Mouse (Mus musculus) Patski (cell line): Measurements from ENCODE around the gene Tnfrsf25. TPM values are rescaled to one million over a fixed set of nuclear protein-coding genes. Genes with fewer than 3 reads are reported as not detected.
A peak's percentile ranks its signal among the peaks of the same experiment; 100 is the strongest.

ENCODE experiments used
- ATAC-seq: fragments of 100-300 bp; one replicate; pipeline ENCODE4 v1.8.0; 2021
- CTCF ChIA-PET: fragments of 350-600 bp; sonication (Branson Sonifier 250); formaldehyde crosslinking; loops from one replicate; lab custom pipeline; 2022; ENCODE audit warnings: inconsistent platforms; lab: Charles Lee
- POLR2A ChIA-PET: fragments of 350-600 bp; sonication (Branson Sonifier 250); formaldehyde crosslinking; loops from one replicate; lab custom pipeline; 2022; ENCODE audit warnings: antibody characterized with exemption, inconsistent platforms; lab: Charles Lee
- DNase-seq: peaks from one replicate; pipeline ENCODE4 v3.0.0-alpha.2; 2011; ENCODE audit warnings: low read depth, low spot score
- H3K27me3 ChIP-seq: fragments of 371-371 bp; one replicate; pipeline ENCODE4 v1.5.1; 2021
- CTCF ChIP-seq: fragments of 100-300 bp; IDR thresholded peaks from one replicate; pipeline ENCODE4 v1.5.1; 2021
- in situ Hi-C: fragments of 300-500 bp; cut with MboI; formaldehyde crosslinking; loops from 3 replicates; pipeline ENCODE4 v1.11.1; 2018; ENCODE audit warnings: low pct_unique_long_range_greater_than_20kb, mixed read lengths
- polyA plus RNA-seq: library from polyadenylated mRNA; unstranded; gene quantifications from one replicate; pipeline ENCODE4 v1.2.3, GENCODE M21; 2021

Tnfrsf25 gene
- polyA plus RNA-seq, result 1.5 TPM

DNA sequence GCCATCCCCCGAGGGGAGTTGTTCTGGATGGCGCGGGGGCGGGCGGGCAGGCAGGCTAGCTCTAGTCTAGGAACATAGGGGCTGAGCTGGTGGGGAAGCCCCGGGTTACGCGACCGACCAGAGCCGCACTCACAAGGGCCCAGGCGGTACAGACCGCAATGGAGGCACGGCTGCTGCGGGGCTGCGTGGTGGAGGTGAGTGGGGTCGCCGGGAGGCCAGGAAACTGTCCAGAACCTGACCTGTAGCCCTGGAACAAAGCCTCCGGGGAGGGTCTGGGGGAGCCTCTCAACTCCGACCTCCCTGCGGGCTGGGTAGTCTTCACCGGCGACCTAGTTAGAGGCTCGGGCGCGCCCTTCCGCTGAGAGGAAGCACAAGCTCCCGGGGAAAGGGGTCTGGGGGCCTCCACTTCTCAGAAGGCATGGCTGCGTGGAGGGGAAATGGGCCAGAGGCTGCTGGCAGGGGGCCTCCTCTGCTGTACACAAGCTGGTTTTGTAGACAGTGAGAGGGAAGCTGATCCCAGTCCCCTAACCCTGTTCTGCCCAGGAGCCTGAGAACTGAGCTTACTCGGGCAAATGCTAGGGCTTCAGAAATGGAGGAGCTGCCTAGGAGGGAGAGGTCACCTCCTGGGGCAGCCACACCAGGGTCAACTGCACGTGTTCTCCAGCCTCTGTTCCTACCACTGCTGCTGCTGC is at the start of gene Tnfrsf25:
Gene Tnfrsf25 (plus strand): TSS at position 14 of the 692 bp plus-strand sequence.
- ChIA-PET CTCF (interaction anchor here (1.2 kb wide), 1 partner anchor 18 kb away, joined by 3 read pairs; no protein-coding TSS in a partner anchor), POLR2A (no interaction called here)
- no peaks in the 10 kb centered on the region for H3K27me3 ChIP-seq
- DNase-seq, result no peak
- no peak for ATAC-seq
- in situ Hi-C loops, result no loop called here
- TF ChIP-seq CTCF, result no peak

DNA sequence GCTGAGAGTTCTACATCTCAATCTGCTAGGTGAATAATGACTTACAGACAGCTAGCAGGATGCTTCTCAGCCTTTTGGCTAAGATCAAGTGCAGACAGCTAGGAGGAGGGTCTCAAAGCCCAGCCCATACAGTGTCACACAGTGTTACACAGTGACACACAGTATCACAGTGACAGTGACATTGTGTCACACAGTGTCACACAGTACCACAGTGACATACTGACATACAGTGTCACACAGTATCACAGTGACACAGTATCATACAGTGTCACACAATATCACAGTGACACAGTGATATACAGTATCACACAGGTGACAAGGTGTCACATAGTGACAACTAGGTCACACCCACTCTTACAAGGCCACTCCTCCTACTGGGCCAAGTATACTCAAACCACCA is 48.5 kb upstream of the Tnfrsf25 start:
- CTCF ChIA-PET, result no interaction called here
- ATAC-seq (no peak), DNase-seq (no peak)
- TF ChIP-seq CTCF, result no peak
- POLR2A ChIA-PET, result no interaction called here
- in situ Hi-C loops, result no loop called here
- H3K27me3 ChIP-seq, result no peaks in the 10 kb centered on the region

DNA sequence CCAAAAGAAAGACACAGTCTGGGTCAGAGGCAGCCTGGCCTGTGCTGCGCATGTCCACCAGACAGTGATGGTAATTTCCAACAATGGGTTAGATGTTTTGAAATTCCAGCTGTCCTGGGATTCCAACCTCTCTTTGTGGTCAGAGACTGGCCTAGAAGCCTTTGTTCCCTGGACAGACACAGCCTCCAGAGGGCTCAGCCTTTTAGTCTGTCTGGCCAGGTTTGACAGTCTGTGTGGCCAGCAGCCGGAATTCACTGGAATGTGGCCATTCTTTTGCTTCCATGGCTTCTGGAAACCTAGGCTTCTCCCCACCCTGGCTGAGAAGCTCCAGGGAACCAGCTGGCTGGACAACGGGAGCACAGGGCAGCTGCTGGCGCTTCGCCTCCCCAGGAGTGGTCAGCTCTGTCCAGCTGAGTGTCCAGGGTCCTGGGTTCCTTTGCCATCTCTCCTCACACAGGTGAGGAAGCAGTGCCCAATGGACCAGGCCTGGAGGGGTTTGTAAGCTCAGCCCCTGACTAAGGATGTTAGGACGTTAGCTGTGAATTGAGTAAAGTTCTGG is 47.5 kb upstream of the Tnfrsf25 start:
- no peak for TF ChIP-seq CTCF
- CTCF ChIA-PET, result interaction anchor here (1.1 kb wide), 1 partner anchor 10 kb away, joined by 3 read pairs; no protein-coding TSS in a partner anchor
- in situ Hi-C loops, result no loop called here
- POLR2A ChIA-PET, result no interaction called here
- H3K27me3 ChIP-seq, result no peaks in the 10 kb centered on the region
- ATAC-seq (no peak), DNase-seq (peak; percentile 42)

DNA sequence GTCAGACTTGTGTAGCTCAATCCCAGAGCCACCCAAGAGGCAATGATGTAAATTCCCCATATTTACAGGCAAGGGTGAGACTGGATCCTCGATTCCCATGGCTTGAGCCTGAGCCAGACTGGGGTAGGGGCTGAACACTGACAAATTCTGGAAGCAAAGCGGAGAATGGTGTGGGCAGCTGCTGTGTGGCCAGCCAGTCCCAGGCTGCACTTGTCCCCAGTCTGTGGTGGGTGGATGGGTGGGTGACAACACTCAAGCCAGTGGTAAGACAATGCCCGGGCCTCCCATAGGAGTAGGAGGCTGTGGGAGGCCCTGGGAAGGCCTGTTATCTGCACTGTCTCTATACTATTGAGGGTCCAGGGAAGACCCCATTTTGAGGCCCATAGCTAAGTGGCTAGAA is 46.5 kb upstream of the Tnfrsf25 start:
- no peaks in the 10 kb centered on the region for H3K27me3 ChIP-seq
- ATAC-seq, result no peak
- TF ChIP-seq CTCF, result no peak
- ChIA-PET POLR2A (no interaction called here), CTCF (no interaction called here)
- no peak for DNase-seq
- in situ Hi-C loops, result no loop called here

DNA sequence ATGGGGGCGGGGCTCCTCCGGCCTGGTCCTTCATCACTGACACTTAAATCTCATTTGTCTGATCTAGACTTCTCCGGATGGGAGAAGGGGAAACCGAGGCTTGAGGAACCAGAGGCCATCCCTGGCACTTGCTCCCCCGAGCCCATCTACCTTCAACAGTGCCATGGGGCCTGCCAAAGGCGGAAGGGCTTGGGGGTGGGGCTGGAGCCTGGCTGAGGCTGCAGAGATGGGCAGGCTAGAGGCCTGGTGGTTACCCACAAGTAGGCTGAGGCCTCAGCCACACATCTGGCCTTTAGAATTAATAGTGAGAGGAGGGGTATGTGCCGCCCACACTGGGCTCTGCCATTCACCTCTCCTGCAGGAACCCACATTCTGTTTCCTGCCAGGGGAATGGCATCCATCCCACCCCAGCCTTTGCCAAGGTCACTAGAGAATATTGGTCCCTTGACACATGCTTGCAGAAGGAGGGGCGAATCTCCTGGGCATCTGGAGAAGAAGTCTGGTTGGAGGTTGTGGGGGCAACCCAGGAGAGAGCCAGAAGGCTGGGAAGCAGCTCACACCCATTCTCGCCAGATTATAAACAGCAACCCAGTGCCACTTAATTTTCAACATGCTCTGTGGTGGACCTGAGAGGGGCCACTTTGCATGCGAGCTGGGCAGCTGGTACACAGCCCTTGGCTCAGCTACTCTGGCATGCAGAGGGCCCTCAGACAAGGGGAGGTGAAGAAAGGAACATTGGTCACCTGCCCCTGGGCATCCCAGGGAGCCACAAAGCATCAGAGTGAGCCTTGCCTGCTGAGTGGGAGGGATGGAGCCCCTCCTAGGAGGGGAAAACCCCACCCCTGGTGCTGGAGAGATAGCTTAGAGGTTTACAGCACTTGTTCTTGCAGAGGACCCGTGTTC is 45.0 kb upstream of the Tnfrsf25 start:
- in situ Hi-C loops, result no loop called here
- ChIA-PET POLR2A (no interaction called here), CTCF (interaction anchor here (0.6 kb wide), 1 partner anchor 32 kb away, joined by 3 read pairs; no protein-coding TSS in a partner anchor)
- no peak for TF ChIP-seq CTCF
- H3K27me3 ChIP-seq, result no peaks in the 10 kb centered on the region
- DNase-seq (no peak), ATAC-seq (no peak)

DNA sequence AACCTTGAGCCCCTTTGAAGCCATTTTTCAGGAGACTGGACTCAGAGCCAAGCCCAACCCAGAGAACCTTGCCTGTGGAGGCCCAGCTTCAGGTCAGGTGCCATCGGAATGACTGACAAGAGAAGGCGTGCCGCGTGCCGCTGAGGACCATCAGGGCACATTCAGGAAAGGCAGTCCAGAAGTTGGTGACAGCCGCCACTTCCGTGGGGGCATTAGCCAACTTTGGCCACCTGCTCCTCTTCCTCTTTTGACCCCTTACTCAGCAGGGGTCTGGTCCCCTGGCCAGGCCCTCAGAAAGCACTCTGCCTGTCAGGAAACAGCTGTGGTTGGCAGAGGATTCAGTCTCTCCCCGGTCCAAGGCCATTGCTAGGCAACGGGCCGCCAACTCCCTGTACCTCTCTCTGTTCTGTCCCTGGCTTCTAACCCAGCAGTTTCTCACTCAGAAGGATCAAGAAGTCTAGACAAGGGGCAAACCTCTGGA is 43.6 kb upstream of the Tnfrsf25 start, which contains the start of gene Plekhg5:
Gene Plekhg5 (plus strand): TSS at position 378 of the 481 bp plus-strand sequence.
- ChIA-PET CTCF (no interaction called here), POLR2A (no interaction called here)
- no peaks in the 10 kb centered on the region for H3K27me3 ChIP-seq
- no peak for DNase-seq
- no peak for ATAC-seq
- no peak for TF ChIP-seq CTCF
- in situ Hi-C loops, result no loop called here

DNA sequence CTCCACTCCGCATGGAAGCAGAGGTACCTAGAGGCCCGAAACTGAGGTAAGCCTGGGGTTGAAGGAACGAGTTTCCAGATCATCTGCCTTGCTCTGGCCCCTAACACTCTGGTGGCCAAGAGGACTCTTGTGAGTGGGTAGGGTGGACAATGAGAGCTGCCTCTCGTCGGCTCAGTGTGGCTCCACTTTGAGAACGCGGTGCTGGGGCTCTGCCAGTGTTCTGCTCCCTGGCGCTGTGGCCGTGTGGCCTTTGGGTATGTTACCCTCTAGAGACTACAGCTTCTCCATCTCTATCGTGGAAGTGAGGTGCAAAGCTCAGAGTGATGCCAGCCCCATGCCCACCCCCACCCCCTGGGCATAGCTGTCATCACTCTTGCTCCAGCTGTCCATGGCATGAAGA is 43.1 kb upstream of the Tnfrsf25 start:
- DNase-seq, result no peak
- CTCF ChIA-PET, result no interaction called here
- POLR2A ChIA-PET, result no interaction called here
- H3K27me3 ChIP-seq, result no peaks in the 10 kb centered on the region
- in situ Hi-C loops, result no loop called here
- no peak for TF ChIP-seq CTCF
- no peak for ATAC-seq

DNA sequence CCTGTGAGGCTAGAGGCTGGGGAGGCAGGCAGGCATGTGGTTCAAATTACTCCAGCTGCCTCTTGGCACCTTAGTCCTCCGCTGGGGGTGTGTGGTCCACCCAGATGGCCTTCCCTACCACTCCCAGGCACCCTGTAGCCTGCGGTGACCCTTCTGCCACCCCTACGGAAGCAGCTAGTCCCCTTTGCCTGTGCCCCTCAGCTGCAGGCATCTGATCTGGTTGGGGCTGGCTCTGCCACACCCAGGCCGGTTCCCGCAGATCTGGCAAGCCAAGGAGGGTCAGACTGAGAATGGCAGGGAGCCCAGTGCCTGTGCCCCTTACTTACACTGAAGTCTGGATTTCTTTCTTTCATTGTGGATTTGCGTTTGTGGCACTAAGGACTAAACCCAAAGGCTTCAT is 42.0 kb upstream of the Tnfrsf25 start:
- TF ChIP-seq CTCF, result no peak
- in situ Hi-C loops, result no loop called here
- no peaks in the 10 kb centered on the region for H3K27me3 ChIP-seq
- DNase-seq (no peak), ATAC-seq (no peak)
- CTCF ChIA-PET, result no interaction called here
- POLR2A ChIA-PET, result no interaction called here

DNA sequence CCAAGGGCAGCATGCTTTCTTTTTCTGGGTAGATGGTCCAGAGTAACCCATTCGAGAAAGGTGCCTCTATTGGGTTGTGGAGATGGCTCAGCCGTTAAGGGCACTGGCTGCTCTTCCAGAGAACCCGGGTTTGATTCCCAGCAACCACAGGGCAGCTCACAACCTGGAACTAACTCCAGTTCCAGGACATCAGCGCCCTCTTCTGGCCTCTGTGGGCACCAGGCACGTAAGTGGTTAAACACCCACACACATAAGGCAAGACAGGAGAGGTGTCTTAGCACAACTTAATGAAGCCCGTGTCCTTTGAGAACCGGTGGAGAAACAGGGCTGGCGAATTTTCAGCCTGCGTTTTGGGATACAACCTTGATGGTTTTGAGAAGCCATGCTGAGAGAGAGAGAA is 41.2 kb upstream of the Tnfrsf25 start:
- TF ChIP-seq CTCF, result no peak
- POLR2A ChIA-PET, result no interaction called here
- ATAC-seq (no peak), DNase-seq (no peak)
- CTCF ChIA-PET, result no interaction called here
- no peaks in the 10 kb centered on the region for H3K27me3 ChIP-seq
- in situ Hi-C loops, result no loop called here

DNA sequence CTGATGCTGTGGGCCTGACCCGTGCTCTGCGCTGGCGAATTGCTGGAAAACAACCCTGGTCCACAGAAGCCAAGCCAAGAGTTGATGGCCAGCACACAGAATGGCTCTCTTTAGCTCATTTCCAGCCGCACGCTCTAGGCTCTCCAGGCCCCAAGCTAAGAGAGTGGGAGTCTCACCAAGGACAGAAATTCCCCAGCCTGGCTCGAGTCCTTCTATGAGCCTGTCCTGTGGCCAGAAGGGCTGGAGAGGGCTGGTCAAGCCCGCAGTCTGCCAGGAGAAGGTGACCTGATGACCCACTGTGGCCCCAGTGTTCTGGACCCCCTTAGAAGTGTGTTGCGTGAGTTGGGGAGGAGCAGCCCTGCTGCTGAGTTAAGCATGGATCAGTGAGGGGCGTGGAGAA is 38.5 kb upstream of the Tnfrsf25 start:
- no peak for DNase-seq
- POLR2A ChIA-PET, result no interaction called here
- no peak for ATAC-seq
- H3K27me3 ChIP-seq, result no peaks in the 10 kb centered on the region
- no peak for TF ChIP-seq CTCF
- in situ Hi-C loops, result no loop called here
- CTCF ChIA-PET, result no interaction called here
